ENCODE assay signal across 8 mouse cellular contexts in genomic region chr17:29490713-29491581, GRCm38 (mm10). TPM values are rescaled to one million over a fixed set of nuclear protein-coding genes. Genes with fewer than 3 reads are reported as not detected.
A peak's percentile ranks its signal among the peaks of the same experiment; 100 is the strongest.
DNase-seq lines count a peak whose midpoint lies in the region; ATAC-seq and TF ChIP-seq lines count a peak whose summit lies in the region.

Gene Pim1 (plus strand): TSS chr17:29490753.

- H3K27me3 ChIP-seq in kidney, embryonic 14.5 days (ENCODE audit: control insufficient read depth, insufficient read depth, low read length), result no peaks in the 10 kb centered on the region
- H3K27me3 ChIP-seq in Patski, result no peaks in the 10 kb centered on the region
- H3K27me3 ChIP-seq in forebrain, embryonic 10.5 days (ENCODE audit: poor library complexity, severe bottlenecking), result 0 out of 2 replicates have a peak, but pooled peaks cover 4% of the 10 kb centered on the region
- H3K27me3 ChIP-seq in liver, adult 2 months (ENCODE audit: control insufficient read depth, insufficient read depth, low read length), result no peaks in the 10 kb centered on the region

- peak within 1 kb of the TSS; percentile 80 for H3K9ac ChIP-seq in kidney, embryonic 14.5 days (ENCODE audit: low read depth, low read length)
- H3K9ac ChIP-seq in liver, adult 2 months (ENCODE audit: low read depth, low read length), result peak within 1 kb of the TSS; percentile 100

- peaks cover 20% of the 10 kb centered on the region; the same call in 1 of the 2 replicates for H3K4me1 ChIP-seq in kidney, embryonic 14.5 days (ENCODE audit: control insufficient read depth, insufficient read depth, low read length)
- H3K4me1 ChIP-seq in forebrain, embryonic 10.5 days, result peaks cover 58% of the 10 kb centered on the region
- peaks cover 13% of the 10 kb centered on the region for H3K4me1 ChIP-seq in liver, adult 2 months (ENCODE audit: control insufficient read depth, insufficient read depth, low read length)

- POLR2A ChIA-PET in Patski (lab: Charles Lee), result interaction anchor here (1.3 to 1.6 kb wide), 4 partner anchors 29 to 94 kb away, joined by 3 to 9 read pairs (median 4); no protein-coding TSS in a partner anchor

- in situ Hi-C loops in Patski (cut with MboI; ENCODE audit: low pct_unique_long_range_greater_than_20kb), result loop anchor here (5.0 kb wide), 2 partner anchors 34 to 94 kb away; no protein-coding TSS in a partner anchor

- H3K9me3 ChIP-seq in kidney, embryonic 14.5 days (ENCODE audit: control insufficient read depth, low read length), result no peaks in the 10 kb centered on the region
- no peaks in the 10 kb centered on the region for H3K9me3 ChIP-seq in forebrain, embryonic 10.5 days

- peak within 1 kb of the TSS; percentile 94 for H3K4me2 ChIP-seq in kidney, embryonic 14.5 days (replicated peaks; ENCODE audit: low read depth, low read length)

- intact Hi-C loops in heart, postnatal 36 days (cut with DNase I), result loop anchor here (2.0 to 5.0 kb wide), 3 partner anchors 32 to 224 kb away; partner anchors contain the start of gene BC004004

- peak; percentile 0; the same call in 1 of the 2 replicates for ATAC-seq in kidney, embryonic 14.5 days (ENCODE audit: low FRiP score, low TSS enrichment)
- ATAC-seq in Patski, result peak; percentile 63
- 0 out of 2 replicates have a peak, but pooled peaks have one; percentile 12 for ATAC-seq in monocyte, adult 5-6 weeks (replicated peaks; ENCODE audit: insufficient number of reproducible peaks, low FRiP score, low TSS enrichment, poor library complexity, severe bottlenecking)

- WGBS in kidney, embryonic 14.5 days, result under 1% methylated on average over 62 of the region's 99 CpGs
- under 1% methylated on average over 90 of the region's 99 CpGs for WGBS in forebrain, embryonic 10.5 days
- under 1% methylated on average over 86 of the region's 99 CpGs for WGBS in liver, adult 2 months

- TF ChIP-seq POLR2A in liver, adult 2 months (IDR thresholded peaks at IDR 0.05; ENCODE audit: extremely low read depth, insufficient read depth, low read length), result peak; percentile 99

- TF ChIP-seq CTCF in Patski (IDR thresholded peaks at IDR 0.05), result no peak
- TF ChIP-seq CTCF in liver, adult 2 months (IDR thresholded peaks at IDR 0.05; ENCODE audit: low read depth, low read length), result no peak

- peaks cover 13% of the 10 kb centered on the region for H3K79me2 ChIP-seq in liver, adult 2 months (ENCODE audit: control insufficient read depth, insufficient read depth, low read length)

- no peak for DNase-seq in kidney, adult 11 months
- no peak for DNase-seq in Patski (ENCODE audit: low read depth, low spot score)
- DNase-seq in forebrain, embryonic 10.5 days (ENCODE audit: extremely low spot score, low spot score), result peak; percentile 80
- DNase-seq in heart, postnatal 36 days, result no peak
- no peak for DNase-seq in liver, adult 2 months (ENCODE audit: extremely low read depth, low read depth, low spot score)
- no peak for DNase-seq in yolk sac, embryonic 10.5 days (ENCODE audit: low spot score)

- peak within 1 kb of the TSS; percentile 97 for H3K4me3 ChIP-seq in kidney, embryonic 14.5 days (ENCODE audit: low read length)
- peak within 1 kb of the TSS; percentile 98 for H3K4me3 ChIP-seq in forebrain, embryonic 10.5 days
- peak within 1 kb of the TSS; percentile 99 for H3K4me3 ChIP-seq in liver, adult 2 months (ENCODE audit: insufficient read depth, low read depth, low read length)

- peaks cover 17% of the 10 kb centered on the region for H3K36me3 ChIP-seq in kidney, embryonic 14.5 days (ENCODE audit: control insufficient read depth, insufficient read depth, low read length)
- H3K36me3 ChIP-seq in forebrain, embryonic 10.5 days (replicated peaks), result peaks cover 25% of the 10 kb centered on the region
- H3K36me3 ChIP-seq in liver, adult 2 months (ENCODE audit: control insufficient read depth, insufficient read depth, low read length), result peaks cover 18% of the 10 kb centered on the region

- CTCF ChIA-PET in Patski (lab: Charles Lee), result interaction anchor here (1.2 to 3.1 kb wide), 4 partner anchors 32 to 95 kb away, joined by 3 to 15 read pairs (median 10); no protein-coding TSS in a partner anchor

- peak within 1 kb of the TSS; percentile 91 for H3K27ac ChIP-seq in kidney, embryonic 14.5 days (ENCODE audit: low read depth, low read length)
- H3K27ac ChIP-seq in forebrain, embryonic 10.5 days, result peak within 1 kb of the TSS; percentile 97
- H3K27ac ChIP-seq in liver, adult 2 months (replicated peaks; ENCODE audit: insufficient read depth, low read depth, low read length), result peak within 1 kb of the TSS; percentile 98

RNA-seq across cellular contexts. Expression of gene Pim1, which starts in this region (rescaled TPM):
- 12.6 and 15.6 TPM in 2 replicates for polyA plus RNA-seq in kidney, embryonic 14.5 days (2014; fragmentation: Nextera tagmentation; extraction: Ambion mirVana)
- polyA plus RNA-seq in Patski (2021), result 48.0 TPM
- 32.2 and 33.1 TPM in 2 replicates for polyA plus RNA-seq in forebrain, embryonic 10.5 days (2016; fragmentation: Nextera tagmentation; extraction: Ambion mirVana)
- total RNA-seq in heart, postnatal 36 days (2021), result 10 to 100 TPM; 22.3 to 36.3 TPM
- 8.9 and 9.5 TPM in 2 replicates for total RNA-seq in liver, adult 2 months (2014; rRNA removed)
- 16.0 and 16.4 TPM in 2 replicates for polyA plus RNA-seq in liver, adult 2 months (2012; rRNA removed)
- 698 to 1,062 TPM (median 980 TPM) in 3 replicates for total RNA-seq in monocyte, adult 5-6 weeks (2017)

Comparison
In these comparisons a context has a peak if more than half of its experiments do, and no peak if none do; other contexts are left out.
1. RNA of gene Pim1 (total RNA-seq): 698 to 1,062 TPM in monocyte, adult 5-6 weeks; 22.3 to 36.3 TPM in heart, postnatal 36 days and 8.9 to 9.5 TPM in liver, adult 2 months; every median in the first group is over 10 times any median in the second.
2. ATAC-seq: peak in every context shown above with its lines; median percentile 63 in Patski; 12 in monocyte, adult 5-6 weeks; 0 in kidney, embryonic 14.5 days.
3. Peak in every context shown above with its lines, with median percentiles within 50 percentile points of each other: H3K27ac ChIP-seq and H3K4me3 ChIP-seq.